Mouse (Mus musculus) heart, postnatal 0 days (tissue): ENCODE data around the gene Ahctf1. TPM values are rescaled to one million over a fixed set of nuclear protein-coding genes. Genes with fewer than 3 reads are reported as not detected.

Experiments used
- ATAC-seq: fragments of 200-750 bp; cut with Nextera tagmentation; 2 replicates; pipeline ENCODE4 v1.8.0; 2017; ENCODE audit warnings: low read depth, moderate number of reproducible peaks, moderate library complexity; ENCODE audit not compliant: insufficient read depth
- DNase-seq: peaks from one replicate; pipeline ENCODE4 v3.0.0-alpha.2; 2016; ENCODE audit warnings: low spot score
- H3K27ac ChIP-seq: fragments of 300-500 bp; sonication (generic); 2 replicates; pipeline ENCODE4 v1.5.1; 2014; ENCODE audit warnings: low read depth, mild to moderate bottlenecking
- H3K27me3 ChIP-seq: fragments of 300-500 bp; sonication (generic); 2 replicates; pipeline ENCODE4 v1.6.1; 2014; ENCODE audit warnings: low read length, mixed read lengths; ENCODE audit not compliant: control insufficient read depth, insufficient read depth
- H3K36me3 ChIP-seq: fragments of 300-500 bp; sonication (generic); replicated peaks from 2 replicates; pipeline ENCODE4 v1.6.1; 2014; ENCODE audit warnings: low read length, mixed read lengths; ENCODE audit not compliant: control insufficient read depth, insufficient read depth
- H3K4me1 ChIP-seq: fragments of 300-500 bp; sonication (generic); 2 replicates; pipeline ENCODE4 v1.6.1; 2014; ENCODE audit warnings: antibody characterized with exemption; ENCODE audit not compliant: control insufficient read depth, insufficient read depth
- H3K4me2 ChIP-seq: fragments of 300-500 bp; sonication (generic); 2 replicates; pipeline ENCODE4 v1.6.1; 2014; ENCODE audit warnings: low read depth, mild to moderate bottlenecking, low read length, moderate library complexity
- H3K4me3 ChIP-seq: fragments of 300-500 bp; sonication (generic); 2 replicates; pipeline ENCODE4 v1.5.1; 2014; ENCODE audit warnings: low read depth, low read length
- H3K9ac ChIP-seq: fragments of 300-500 bp; sonication (generic); replicated peaks from 2 replicates; pipeline ENCODE4 v1.6.1; 2014; ENCODE audit warnings: low read depth, low read length, mixed read lengths
- H3K9me3 ChIP-seq: fragments of 300-500 bp; sonication (generic); replicated peaks from 2 replicates; pipeline ENCODE4 v1.6.1; 2016; ENCODE audit warnings: low read length; ENCODE audit not compliant: control insufficient read depth
- CTCF ChIP-seq: IDR thresholded peaks from 2 replicates; pipeline ENCODE4 v1.5.1; 2016; ENCODE audit warnings: antibody characterized with exemption, control low read depth, low read depth
- EP300 ChIP-seq: IDR thresholded peaks from 2 replicates; pipeline ENCODE4 v1.6.1; 2016; ENCODE audit warnings: antibody characterized with exemption, low read depth
- WGBS: fragments of 180-500 bp; shearing (Covaris S2); extraction: QIAGEN DNeasy Blood & Tissue Kit; methylation state at CpG from one replicate; pipeline ENCODE4 v1.1.7; 2014; 5-methylcytosine and 5-hydroxymethylcytosine counted together
- polyA plus RNA-seq: library from polyadenylated mRNA; unstranded; fragments of >200 nt; fragmentation: Nextera tagmentation; extraction: Ambion mirVana; gene quantifications from 2 replicates; pipeline ENCODE4 v1.2.1, GENCODE M21; 2015
- total RNA-seq: library from RNA; depleted of rRNA; stranded (reverse); fragments of >200 nt; gene quantifications from 2 replicates; pipeline ENCODE4 v1.2.3, GENCODE M21; 2014; ENCODE audit warnings: low replicate concordance

Gene Ahctf1
- total and polyA plus RNA-seq, 2 experiments from 2014 or later: 8.0 to 20.9 TPM

- Histone ChIP-seq H3K36me3 (peaks cover 10% of the 10 kb centered on the region), H3K4me3 (peak within 1 kb of the TSS; percentile 97), H3K9me3 (no peaks in the 10 kb centered on the region), H3K27me3 (no peaks in the 10 kb centered on the region), H3K4me2 (peak within 1 kb of the TSS; percentile 81), H3K27ac (peak within 1 kb of the TSS; percentile 99), H3K9ac (peak within 1 kb of the TSS; percentile 96), H3K4me1 (peaks cover 7% of the 10 kb centered on the region)
- under 1% methylated on average over 59 of the region's 94 CpGs for WGBS
- TF ChIP-seq CTCF (no peak), EP300 (no peak)
- DNase-seq (peak; percentile 26), ATAC-seq (peak; percentile 45)
Measured at GRCm38 (mm10) chr1:179802610-179803512, 619 bp downstream of the Ahctf1 start, which contains the start of gene Gm10518. Gm10518 (plus strand) TSS chr1:179803376.

- Histone ChIP-seq H3K4me2 (no peak overlapping the region), H3K4me3 (no peak overlapping the region), H3K27me3 (no peaks in the 10 kb centered on the region), H3K36me3 (peaks cover 41% of the 10 kb centered on the region), H3K9ac (no peak overlapping the region), H3K4me1 (peaks cover 7% of the 10 kb centered on the region), H3K9me3 (no peaks in the 10 kb centered on the region), H3K27ac (no peak overlapping the region)
- TF ChIP-seq EP300 (no peak), CTCF (no peak)
- DNase-seq (no peak), ATAC-seq (no peak)
Measured at GRCm38 (mm10) chr1:179798794-179799193, 4.7 kb downstream of the Ahctf1 start.

GRCm38 (mm10) chr1:179787281-179787680, 16.2 kb downstream of the Ahctf1 start:
- H3K36me3 ChIP-seq: peaks cover 85% of the 10 kb centered on the region

GRCm38 (mm10) chr1:179785502-179785901, 18.0 kb downstream of the Ahctf1 start:
- ATAC-seq: no peak
- Histone ChIP-seq H3K36me3 (peaks cover 80% of the 10 kb centered on the region), H3K4me3 (no peak overlapping the region), H3K4me2 (no peak overlapping the region), H3K9ac (no peak overlapping the region), H3K27ac (no peak overlapping the region), H3K9me3 (no peaks in the 10 kb centered on the region), H3K4me1 (no peaks in the 10 kb centered on the region), H3K27me3 (no peaks in the 10 kb centered on the region)
- no peak for DNase-seq
- no peak for TF ChIP-seq EP300
- no peak for TF ChIP-seq CTCF
- WGBS: 88% methylated on average over 5 of the region's 5 CpGs

More at GRCm38 (mm10) chr1:179787281-179787680, 16.2 kb downstream of the Ahctf1 start:
- ATAC-seq (no peak), DNase-seq (no peak)
- H3K9ac ChIP-seq: no peak overlapping the region
- H3K27ac ChIP-seq: no peak overlapping the region
- no peaks in the 10 kb centered on the region for H3K4me1 ChIP-seq
- H3K9me3 ChIP-seq: no peaks in the 10 kb centered on the region
- TF ChIP-seq CTCF: no peak
- WGBS: 81% methylated on average over 4 of the region's 4 CpGs
- H3K4me3 ChIP-seq: no peak overlapping the region
- no peak overlapping the region for H3K4me2 ChIP-seq
- no peaks in the 10 kb centered on the region for H3K27me3 ChIP-seq

- no peaks in the 10 kb centered on the region for H3K9me3 ChIP-seq
- H3K4me2 ChIP-seq: no peak overlapping the region
- ATAC-seq (no peak), DNase-seq (no peak)
- H3K4me3 ChIP-seq: no peak overlapping the region
- no peak overlapping the region for H3K9ac ChIP-seq
- no peaks in the 10 kb centered on the region for H3K4me1 ChIP-seq
- H3K27me3 ChIP-seq: no peaks in the 10 kb centered on the region
- H3K36me3 ChIP-seq: peaks cover 81% of the 10 kb centered on the region
- WGBS: 86% methylated on average over 4 of the region's 4 CpGs
- H3K27ac ChIP-seq: no peak overlapping the region
- TF ChIP-seq EP300: no peak
- TF ChIP-seq CTCF: no peak
Measured at GRCm38 (mm10) chr1:179784098-179784497, 19.4 kb downstream of the Ahctf1 start.
